Mouse (Mus musculus) lung, postnatal 0 days (tissue): ENCODE results near the gene Lrmda.

Experiments used
- CTCF ChIP-seq: IDR thresholded peaks from 2 replicates; pipeline ENCODE4 v1.5.1; 2016; ENCODE audit warnings: antibody characterized with exemption, mild to moderate bottlenecking
- EP300 ChIP-seq: IDR thresholded peaks from 2 replicates; pipeline ENCODE4 v1.6.1; 2016; ENCODE audit warnings: antibody characterized with exemption, mild to moderate bottlenecking, control low read depth

DNA sequence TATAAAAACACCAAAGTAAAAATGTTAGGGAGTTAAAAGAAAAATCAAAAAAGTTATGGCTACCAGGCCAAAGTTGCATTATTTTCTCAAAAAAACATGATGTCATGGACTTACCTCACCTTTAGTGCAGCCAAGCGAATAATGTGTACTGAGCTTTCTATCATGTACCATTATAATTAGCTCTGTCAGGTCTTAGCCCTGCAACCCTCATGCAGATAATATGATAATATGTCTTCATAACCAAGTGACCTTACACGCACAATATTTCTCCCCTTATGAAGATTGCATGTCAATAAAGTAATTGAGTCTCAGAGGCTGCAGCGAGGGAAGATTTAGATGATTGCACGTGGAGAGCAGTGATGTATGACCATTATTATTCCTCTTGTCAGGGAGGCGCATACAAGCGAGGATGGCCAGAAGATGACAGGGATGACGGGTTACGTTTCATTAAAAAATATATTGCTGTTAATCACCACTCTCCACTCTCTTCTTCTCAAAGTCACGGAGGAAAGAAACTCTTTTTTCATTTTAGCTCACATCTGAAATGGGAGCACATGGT, 911.1 kb downstream of the Lrmda start:
- TF ChIP-seq CTCF (no peak), EP300 (no peak)
